Mouse (Mus musculus) lung, embryonic 14.5 days (tissue): Measurements from ENCODE around the gene Tmem33. TPM values are rescaled to one million over a fixed set of nuclear protein-coding genes. Genes with fewer than 3 reads are reported as not detected.

Experiments
- ATAC-seq: fragments of 200-750 bp; cut with Nextera tagmentation; 2 replicates; pipeline ENCODE4 v1.8.0; 2017; ENCODE audit warnings: mild to moderate bottlenecking, moderate TSS enrichment, moderate library complexity; ENCODE audit not compliant: insufficient read depth
- DNase-seq: peaks from one replicate; pipeline ENCODE4 v3.0.0-alpha.2; 2015
- H3K27ac ChIP-seq: fragments of 300-500 bp; sonication (generic); 2 replicates; pipeline ENCODE4 v1.5.1; 2014; ENCODE audit warnings: low read depth, mild to moderate bottlenecking, moderate library complexity
- H3K27me3 ChIP-seq: fragments of 300-500 bp; sonication (generic); 2 replicates; pipeline ENCODE4 v1.6.1; 2014; ENCODE audit warnings: low read length, control low read depth; ENCODE audit not compliant: insufficient read depth
- H3K36me3 ChIP-seq: fragments of 300-500 bp; sonication (generic); 2 replicates; pipeline ENCODE4 v1.6.1; 2014; ENCODE audit warnings: control low read depth; ENCODE audit not compliant: insufficient read depth
- H3K4me1 ChIP-seq: fragments of 300-500 bp; sonication (generic); 2 replicates; pipeline ENCODE4 v1.6.1; 2014; ENCODE audit warnings: antibody characterized with exemption, control low read depth; ENCODE audit not compliant: insufficient read depth
- H3K4me2 ChIP-seq: fragments of 300-500 bp; sonication (generic); 2 replicates; pipeline ENCODE4 v1.6.1; 2014; ENCODE audit warnings: mild to moderate bottlenecking
- H3K4me3 ChIP-seq: fragments of 300-500 bp; sonication (generic); 2 replicates; pipeline ENCODE4 v1.5.1; 2014; ENCODE audit warnings: low read depth, low read length
- H3K9ac ChIP-seq: fragments of 300-500 bp; sonication (generic); 2 replicates; pipeline ENCODE4 v1.6.1; 2014
- H3K9me3 ChIP-seq: fragments of 300-500 bp; sonication (generic); 2 replicates; pipeline ENCODE4 v1.6.1; 2016; ENCODE audit warnings: low read depth, low read length, control low read depth
- CTCF ChIP-seq: IDR thresholded peaks from 2 replicates; pipeline ENCODE4 v1.5.1; 2016; ENCODE audit warnings: antibody characterized with exemption, low read depth
- WGBS: fragments of 180-500 bp; shearing (Covaris S2); extraction: QIAGEN DNeasy Blood & Tissue Kit; methylation state at CpG from one replicate; pipeline ENCODE4 v1.1.7; 2014; 5-methylcytosine and 5-hydroxymethylcytosine counted together
- polyA plus RNA-seq: library from polyadenylated mRNA; unstranded; fragments of >200 nt; fragmentation: Nextera tagmentation; extraction: Ambion mirVana; gene quantifications from 2 replicates; pipeline ENCODE4 v1.2.1, GENCODE M21; 2014

Gene Tmem33
- polyA plus RNA-seq, 1 experiment from 2014 or later = 73.9 TPM

GRCm38 (mm10) chr5:67234682-67235081 lies 25.7 kb upstream of the Tmem33 start:
- no peak for ATAC-seq
- Histone ChIP-seq H3K27me3 (peaks cover 59% of the 10 kb centered on the region), H3K9ac (no peak overlapping the region)

GRCm38 (mm10) chr5:67235462-67235861 lies 24.9 kb upstream of the Tmem33 start:
- no peak overlapping the region for H3K9ac ChIP-seq
- WGBS = 43% methylated on average over 3 of the region's 3 CpGs
- H3K4me2 ChIP-seq = no peak overlapping the region
- no peak overlapping the region for H3K4me3 ChIP-seq
- no peaks in the 10 kb centered on the region; the same call in 1 of the 2 replicates for H3K4me1 ChIP-seq
- peaks cover 52% of the 10 kb centered on the region for H3K27me3 ChIP-seq
- ATAC-seq (no peak), DNase-seq (no peak)
- H3K9me3 ChIP-seq = no peaks in the 10 kb centered on the region
- H3K27ac ChIP-seq = no peak overlapping the region
- no peaks in the 10 kb centered on the region for H3K36me3 ChIP-seq
- no peak for TF ChIP-seq CTCF

More at GRCm38 (mm10) chr5:67234682-67235081, 25.7 kb upstream of the Tmem33 start:
- TF ChIP-seq CTCF = no peak
- Histone ChIP-seq H3K4me2 (no peak overlapping the region), H3K4me3 (no peak overlapping the region), H3K9me3 (no peaks in the 10 kb centered on the region), H3K36me3 (no peaks in the 10 kb centered on the region), H3K27ac (no peak overlapping the region), H3K4me1 (no peaks in the 10 kb centered on the region; the same call in 1 of the 2 replicates)
- 44% methylated on average over 4 of the region's 4 CpGs for WGBS
- DNase-seq = no peak

- no peak for ATAC-seq
- no peak for TF ChIP-seq CTCF
- H3K9ac ChIP-seq = no peak overlapping the region
- WGBS = 87% methylated on average over 3 of the region's 3 CpGs
- no peak overlapping the region for H3K4me3 ChIP-seq
- peaks cover 40% of the 10 kb centered on the region for H3K27me3 ChIP-seq
- H3K36me3 ChIP-seq = no peaks in the 10 kb centered on the region
- H3K27ac ChIP-seq = no peak overlapping the region
- no peak for DNase-seq
- H3K4me1 ChIP-seq = no peaks in the 10 kb centered on the region
- no peaks in the 10 kb centered on the region for H3K9me3 ChIP-seq
- no peak overlapping the region for H3K4me2 ChIP-seq
These were observed 23.8 kb upstream of the Tmem33 start for GRCm38 (mm10) chr5:67236601-67237000.

GRCm38 (mm10) chr5:67238303-67238702 lies 22.1 kb upstream of the Tmem33 start:
- Histone ChIP-seq H3K9ac (no peak overlapping the region), H3K4me3 (no peak overlapping the region), H3K27ac (no peak overlapping the region), H3K9me3 (no peaks in the 10 kb centered on the region), H3K27me3 (peaks cover 23% of the 10 kb centered on the region), H3K4me1 (no peaks in the 10 kb centered on the region), H3K4me2 (no peak overlapping the region), H3K36me3 (no peaks in the 10 kb centered on the region)
- peak; percentile 59 for TF ChIP-seq CTCF
- DNase-seq (peak; percentile 71), ATAC-seq (no peak)
- 4% methylated on average over 1 of the region's 1 CpGs for WGBS

- Histone ChIP-seq H3K27me3 (no peaks in the 10 kb centered on the region; the same call in 1 of the 2 replicates), H3K27ac (no peak overlapping the region), H3K36me3 (no peaks in the 10 kb centered on the region), H3K9ac (no peak overlapping the region), H3K4me1 (no peaks in the 10 kb centered on the region), H3K9me3 (no peaks in the 10 kb centered on the region), H3K4me2 (no peak overlapping the region), H3K4me3 (no peak overlapping the region)
- DNase-seq (no peak), ATAC-seq (no peak)
- 71% methylated on average over 6 of the region's 6 CpGs for WGBS
- TF ChIP-seq CTCF = no peak
These were observed 18.7 kb upstream of the Tmem33 start for GRCm38 (mm10) chr5:67241713-67242112.

- ATAC-seq = no peak
- no peak overlapping the region for H3K27ac ChIP-seq
- no peaks in the 10 kb centered on the region for H3K4me1 ChIP-seq
- 83% methylated on average over 5 of the region's 5 CpGs for WGBS
- H3K9ac ChIP-seq = no peak overlapping the region
- H3K36me3 ChIP-seq = no peaks in the 10 kb centered on the region
- no peaks in the 10 kb centered on the region for H3K9me3 ChIP-seq
- no peak overlapping the region for H3K4me3 ChIP-seq
- no peaks in the 10 kb centered on the region; the same call in 1 of the 2 replicates for H3K27me3 ChIP-seq
- TF ChIP-seq CTCF = no peak
- DNase-seq = no peak
- no peak overlapping the region for H3K4me2 ChIP-seq
These were observed 17.1 kb upstream of the Tmem33 start for GRCm38 (mm10) chr5:67243231-67243630.

- no peak for TF ChIP-seq CTCF
- no peaks in the 10 kb centered on the region for H3K36me3 ChIP-seq
- DNase-seq (no peak), ATAC-seq (no peak)
- no peak overlapping the region for H3K9ac ChIP-seq
- no peaks in the 10 kb centered on the region for H3K27me3 ChIP-seq
- no peak overlapping the region for H3K27ac ChIP-seq
- no peaks in the 10 kb centered on the region for H3K4me1 ChIP-seq
- H3K4me3 ChIP-seq = no peak overlapping the region
- 66% methylated on average over 4 of the region's 4 CpGs for WGBS
- H3K9me3 ChIP-seq = no peaks in the 10 kb centered on the region
- H3K4me2 ChIP-seq = no peak overlapping the region
These were observed 8.1 kb upstream of the Tmem33 start for GRCm38 (mm10) chr5:67252261-67252660.

- no peaks in the 10 kb centered on the region; the same call in 1 of the 2 replicates for H3K4me1 ChIP-seq
- H3K36me3 ChIP-seq = no peaks in the 10 kb centered on the region
- no peak overlapping the region for H3K4me3 ChIP-seq
- ATAC-seq (no peak), DNase-seq (no peak)
- no peaks in the 10 kb centered on the region for H3K27me3 ChIP-seq
- 45% methylated on average over 8 of the region's 8 CpGs for WGBS
- H3K27ac ChIP-seq = no peak overlapping the region
- no peaks in the 10 kb centered on the region for H3K9me3 ChIP-seq
- no peak overlapping the region for H3K4me2 ChIP-seq
- H3K9ac ChIP-seq = no peak overlapping the region
- TF ChIP-seq CTCF = no peak
These were observed 4.7 kb upstream of the Tmem33 start for GRCm38 (mm10) chr5:67255664-67256063.
